Mouse (Mus musculus) kidney, adult 2 months (tissue): ENCODE results near the gene Dhx15.

ENCODE experiments used
- CTCF ChIP-seq: fragments of 200-500 bp; conservative IDR thresholded peaks from 2 replicates; pipeline ENCODE4 v1.5.1; 2011; ENCODE audit warnings: low read depth, mild to moderate bottlenecking, control low read depth, low read length, moderate library complexity, mixed read lengths; ENCODE audit not compliant: insufficient read depth, insufficient read length
- POLR2A ChIP-seq: fragments of 200-500 bp; IDR thresholded peaks from one replicate; pipeline ENCODE4 v1.6.1; 2011; ENCODE audit warnings: low read depth, low read length, control low read depth

DNA sequence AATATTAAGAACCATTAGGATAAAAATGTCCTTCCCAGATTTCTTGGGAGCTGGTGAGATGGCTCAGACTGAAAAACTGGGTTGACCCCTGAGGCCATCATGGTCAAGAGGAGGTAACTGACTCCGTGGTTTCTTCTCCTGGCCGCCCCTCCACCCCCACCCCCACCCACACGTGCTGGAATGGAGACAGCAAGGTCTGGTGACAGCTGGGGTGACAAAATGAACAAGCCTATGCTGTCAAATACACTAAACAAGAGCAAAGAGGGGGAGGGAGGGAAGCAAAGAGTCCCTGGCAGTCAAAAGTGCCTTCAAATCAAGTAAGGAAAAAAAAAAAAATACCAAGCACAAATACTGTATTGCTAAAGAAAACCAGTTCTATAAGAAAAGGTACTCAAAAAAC is 2.1 kb downstream of the Dhx15 start:
- TF ChIP-seq POLR2A = no peak
- no peak for TF ChIP-seq CTCF
